Mouse (Mus musculus): ENCODE measurements around the gene Lrrc75a. TPM values are rescaled to one million over a fixed set of nuclear protein-coding genes. Genes with fewer than 3 reads are reported as not detected.

The Lrrc75a gene
- total and polyA plus RNA-seq, 3 experiments = 7.0 to 8.9 TPM; not detected in 1

GRCm38 (mm10) chr11:62568300-62568699 is 80.0 kb downstream of the Lrrc75a start:
- H3K36me3 ChIP-seq (ENCODE audit: control insufficient read depth in 1 of 2, insufficient read depth in 2 of 2, low read length in 2 of 2) = peaks cover 0 to 11% of the 10 kb centered on the region in 2 experiments; a peak in 2 of 4 replicates
- no peaks in the 10 kb centered on the region for H3K79me2 ChIP-seq (ENCODE audit: control insufficient read depth, insufficient read depth, low read length, poor library complexity)
- no peaks in the 10 kb centered on the region for H3K9me3 ChIP-seq (replicated peaks; ENCODE audit: insufficient read depth, low read length)
- H3K27me3 ChIP-seq (ENCODE audit: control insufficient read depth in 1 of 2, insufficient read depth in 2 of 2, low read length in 2 of 2) = no peaks in the 10 kb centered on the region
- peaks cover 7 to 12% of the 10 kb centered on the region in 2 experiments for H3K4me1 ChIP-seq (ENCODE audit: control insufficient read depth in 1 of 2, insufficient read depth in 2 of 2, low read length in 2 of 2)
- H3K9ac ChIP-seq (ENCODE audit: control insufficient read depth, low read depth, low read length, poor library complexity, severe bottlenecking) = no peak overlapping the region
- TF ChIP-seq ZC3H11A (IDR thresholded peaks at IDR 0.05; ENCODE audit: low read depth, low read length) (no peak), E2F4 (IDR thresholded peaks at IDR 0.05; ENCODE audit: borderline replicate concordance, low read depth, low read length) (no peak), CHD2 (IDR thresholded peaks at IDR 0.05; ENCODE audit: low read length) (no peak), ETS1 (IDR thresholded peaks at IDR 0.05; ENCODE audit: low read depth, low read length) (0 out of 2 replicates have a peak, but pooled peaks have one; percentile 29), GATA1 (IDR thresholded peaks at IDR 0.05; ENCODE audit: low read depth, low read length) (peak; percentile 35; the same call in 1 of the 2 replicates), EP300 (IDR thresholded peaks at IDR 0.05; ENCODE audit: low read depth in 1 of 2, low read length in 2 of 2) (peak; percentile 23 to 54; a peak in 2 of 4 replicates), USF2 (IDR thresholded peaks at IDR 0.05; ENCODE audit: borderline replicate concordance in 1 of 2, insufficient read depth in 1 of 2, low read depth in 1 of 2, low read length in 2 of 2) (no peak), ELF1 (IDR thresholded peaks at IDR 0.05; ENCODE audit: low read depth, low read length) (no peak), MYB (IDR thresholded peaks at IDR 0.05; ENCODE audit: low read depth, low read length) (no peak), TBP (IDR thresholded peaks at IDR 0.05; ENCODE audit: low read depth, low read length) (no peak), ZNF384 (IDR thresholded peaks at IDR 0.05; ENCODE audit: low read depth, low read length) (peak; percentile 85), POLR2AphosphoS5 (IDR thresholded peaks at IDR 0.05; ENCODE audit: borderline replicate concordance, low read depth, low read length) (no peak), CHD1 (IDR thresholded peaks at IDR 0.05; ENCODE audit: low read depth, low read length) (no peak), JUND (IDR thresholded peaks at IDR 0.05; ENCODE audit: low read depth, low read length) (no peak), MAX (IDR thresholded peaks at IDR 0.05; ENCODE audit: low read length) (no peak), MXI1 (IDR thresholded peaks at IDR 0.05; ENCODE audit: low read depth, low read length) (no peak), BHLHE40 (IDR thresholded peaks at IDR 0.05; ENCODE audit: borderline replicate concordance, low read depth, low read length) (no peak), NELFE (IDR thresholded peaks at IDR 0.05; ENCODE audit: low read depth, low read length) (no peak), GABPA (IDR thresholded peaks at IDR 0.05; ENCODE audit: low read depth, low read length) (no peak; the same call in 1 of the 2 replicates), NRF1 (IDR thresholded peaks at IDR 0.05; ENCODE audit: insufficient read depth, low read depth, low read length, poor library complexity, severe bottlenecking) (no peak), SIN3A (IDR thresholded peaks at IDR 0.05; ENCODE audit: low read length) (no peak), TAL1 (IDR thresholded peaks at IDR 0.05; ENCODE audit: low read length) (no peak)
- H3K4me3 ChIP-seq (ENCODE audit: control insufficient read depth in 1 of 2, insufficient read depth in 1 of 2, low read depth in 2 of 2, low read length in 2 of 2) = no peak overlapping the region
- DNase-seq (ENCODE audit: low read depth, low spot score) = peak; percentile 64
- H3K27ac ChIP-seq (ENCODE audit: control insufficient read depth, low read depth, low read length) = no peak overlapping the region
